Mouse (Mus musculus): ENCODE data around the gene Snx22. TPM values are rescaled to one million over a fixed set of nuclear protein-coding genes. Genes with fewer than 3 reads are reported as not detected.

Gene Snx22
- polyA plus RNA-seq (2016; fragmentation: Nextera tagmentation; extraction: Ambion mirVana) = 3.3 and 4.0 TPM in 2 replicates

- WGBS = 0% methylated on average over 22 of the region's 22 CpGs
- Histone ChIP-seq H3K4me1 (peaks cover 13% of the 10 kb centered on the region), H3K36me3 (replicated peaks) (peaks cover 27% of the 10 kb centered on the region), H3K9me3 (no peaks in the 10 kb centered on the region), H3K27ac (no peak within 1 kb of the TSS), H3K4me3 (replicated peaks) (peak within 1 kb of the TSS; percentile 48), H3K9ac (peak within 1 kb of the TSS; percentile 57), H3K4me2 (peak within 1 kb of the TSS; percentile 84), H3K27me3 (peaks cover 47% of the 10 kb centered on the region)
- ATAC-seq (ENCODE audit: low FRiP score) = peak; percentile 87
These were observed at the start of gene Snx22 for GRCm38 (mm10) chr9:66069583-66069982. Snx22 (minus strand) TSS chr9:66069719.

GRCm38 (mm10) chr9:66116890-66117289 is 47.4 kb upstream of the Snx22 start:
- Histone ChIP-seq H3K9ac (no peak overlapping the region), H3K27me3 (no peaks in the 10 kb centered on the region), H3K4me2 (no peak overlapping the region), H3K9me3 (no peaks in the 10 kb centered on the region), H3K36me3 (replicated peaks) (peaks cover 18% of the 10 kb centered on the region), H3K4me1 (peaks cover 4% of the 10 kb centered on the region; the same call in 1 of the 2 replicates), H3K4me3 (replicated peaks) (no peak overlapping the region), H3K27ac (no peak overlapping the region)
- 61% methylated on average over 8 of the region's 8 CpGs for WGBS
- no peak for ATAC-seq (ENCODE audit: low FRiP score)

- Histone ChIP-seq H3K9me3 (no peaks in the 10 kb centered on the region), H3K4me2 (no peak overlapping the region), H3K27ac (no peak overlapping the region), H3K4me1 (peaks cover 20% of the 10 kb centered on the region), H3K27me3 (no peaks in the 10 kb centered on the region), H3K9ac (no peak overlapping the region), H3K4me3 (replicated peaks) (no peak overlapping the region), H3K36me3 (replicated peaks) (peaks cover 20% of the 10 kb centered on the region)
- WGBS = 94% methylated on average over 3 of the region's 3 CpGs
- no peak for ATAC-seq (ENCODE audit: low FRiP score)
These were observed 44.8 kb upstream of the Snx22 start for GRCm38 (mm10) chr9:66114341-66114740.

- peaks cover 17% of the 10 kb centered on the region for H3K4me1 ChIP-seq
- peak overlapping the region; percentile 74 for H3K27ac ChIP-seq
- no peak overlapping the region for H3K4me3 ChIP-seq (replicated peaks)
- no peaks in the 10 kb centered on the region for H3K9me3 ChIP-seq
- peaks cover 53% of the 10 kb centered on the region for H3K36me3 ChIP-seq (replicated peaks)
- no peak overlapping the region; the same call in 1 of the 2 replicates for H3K9ac ChIP-seq
- ATAC-seq (ENCODE audit: low FRiP score) = no peak
- H3K27me3 ChIP-seq = no peaks in the 10 kb centered on the region
- H3K4me2 ChIP-seq = no peak overlapping the region
- 14% methylated on average over 8 of the region's 8 CpGs for WGBS
These were observed 41.3 kb upstream of the Snx22 start for GRCm38 (mm10) chr9:66110611-66111379.

- Histone ChIP-seq H3K9ac (no peak overlapping the region), H3K4me3 (replicated peaks) (no peak overlapping the region), H3K9me3 (no peaks in the 10 kb centered on the region), H3K36me3 (replicated peaks) (peaks cover 56% of the 10 kb centered on the region), H3K4me1 (peaks cover 17% of the 10 kb centered on the region), H3K27me3 (no peaks in the 10 kb centered on the region), H3K4me2 (no peak overlapping the region), H3K27ac (peak overlapping the region; percentile 74)
- 20% methylated on average over 8 of the region's 8 CpGs for WGBS
- ATAC-seq (ENCODE audit: low FRiP score) = no peak
These were observed 40.6 kb upstream of the Snx22 start for GRCm38 (mm10) chr9:66110126-66110525.

- H3K27ac ChIP-seq = no peak overlapping the region
- WGBS = 91% methylated on average over 1 of the region's 1 CpGs
- no peak for ATAC-seq (ENCODE audit: low FRiP score)
- no peak overlapping the region for H3K4me3 ChIP-seq (replicated peaks)
- peaks cover 56% of the 10 kb centered on the region for H3K36me3 ChIP-seq (replicated peaks)
- H3K27me3 ChIP-seq = no peaks in the 10 kb centered on the region
- H3K4me2 ChIP-seq = no peak overlapping the region
- H3K9ac ChIP-seq = no peak overlapping the region
- H3K4me1 ChIP-seq = peaks cover 17% of the 10 kb centered on the region
- H3K9me3 ChIP-seq = no peaks in the 10 kb centered on the region
These were observed 40.1 kb upstream of the Snx22 start for GRCm38 (mm10) chr9:66109574-66109973.

GRCm38 (mm10) chr9:66105168-66105567 is 35.6 kb upstream of the Snx22 start:
- no peak for ATAC-seq (ENCODE audit: low FRiP score)
- WGBS = 90% methylated on average over 8 of the region's 8 CpGs
- Histone ChIP-seq H3K4me2 (no peak overlapping the region), H3K4me3 (replicated peaks) (no peak overlapping the region), H3K9ac (no peak overlapping the region), H3K27me3 (no peaks in the 10 kb centered on the region), H3K36me3 (replicated peaks) (peaks cover 89% of the 10 kb centered on the region), H3K9me3 (no peaks in the 10 kb centered on the region), H3K27ac (no peak overlapping the region), H3K4me1 (peaks cover 2% of the 10 kb centered on the region)

- no peaks in the 10 kb centered on the region for H3K9me3 ChIP-seq
- no peak overlapping the region for H3K27ac ChIP-seq
- H3K36me3 ChIP-seq (replicated peaks) = peaks cover 90% of the 10 kb centered on the region
- H3K4me2 ChIP-seq = no peak overlapping the region
- no peak overlapping the region for H3K4me3 ChIP-seq (replicated peaks)
- H3K4me1 ChIP-seq = no peaks in the 10 kb centered on the region
- no peak for ATAC-seq (ENCODE audit: low FRiP score)
- H3K27me3 ChIP-seq = no peaks in the 10 kb centered on the region
- H3K9ac ChIP-seq = no peak overlapping the region
- WGBS = 96% methylated on average over 4 of the region's 4 CpGs
These were observed 35.1 kb upstream of the Snx22 start for GRCm38 (mm10) chr9:66104601-66105000.

- no peaks in the 10 kb centered on the region for H3K27me3 ChIP-seq
- 85% methylated on average over 6 of the region's 6 CpGs for WGBS
- H3K4me3 ChIP-seq (replicated peaks) = no peak overlapping the region
- H3K9ac ChIP-seq = no peak overlapping the region
- H3K9me3 ChIP-seq = no peaks in the 10 kb centered on the region
- ATAC-seq (ENCODE audit: low FRiP score) = no peak
- no peak overlapping the region for H3K4me2 ChIP-seq
- peaks cover 81% of the 10 kb centered on the region for H3K36me3 ChIP-seq (replicated peaks)
- no peaks in the 10 kb centered on the region for H3K4me1 ChIP-seq
- no peak overlapping the region for H3K27ac ChIP-seq
These were observed 33.1 kb upstream of the Snx22 start for GRCm38 (mm10) chr9:66102668-66103067.

- WGBS = 83% methylated on average over 8 of the region's 8 CpGs
- Histone ChIP-seq H3K4me2 (no peak overlapping the region), H3K9me3 (no peaks in the 10 kb centered on the region), H3K27ac (no peak overlapping the region), H3K27me3 (no peaks in the 10 kb centered on the region), H3K36me3 (replicated peaks) (peaks cover 81% of the 10 kb centered on the region), H3K4me3 (replicated peaks) (no peak overlapping the region), H3K9ac (no peak overlapping the region), H3K4me1 (no peaks in the 10 kb centered on the region)
- ATAC-seq (ENCODE audit: low FRiP score) = no peak
These were observed 32.1 kb upstream of the Snx22 start for GRCm38 (mm10) chr9:66101577-66101976.

GRCm38 (mm10) chr9:66092664-66093063 is 23.1 kb upstream of the Snx22 start:
- no peak overlapping the region for H3K4me3 ChIP-seq (replicated peaks)
- no peaks in the 10 kb centered on the region for H3K4me1 ChIP-seq
- no peak overlapping the region for H3K27ac ChIP-seq
- no peaks in the 10 kb centered on the region for H3K27me3 ChIP-seq
- no peak for ATAC-seq (ENCODE audit: low FRiP score)
- no peaks in the 10 kb centered on the region for H3K9me3 ChIP-seq
- H3K9ac ChIP-seq = no peak overlapping the region
- WGBS = 90% methylated on average over 2 of the region's 2 CpGs
- no peak overlapping the region for H3K4me2 ChIP-seq
- H3K36me3 ChIP-seq (replicated peaks) = peaks cover 98% of the 10 kb centered on the region

- Histone ChIP-seq H3K9ac (no peak overlapping the region), H3K4me2 (no peak overlapping the region), H3K9me3 (no peaks in the 10 kb centered on the region), H3K27me3 (no peaks in the 10 kb centered on the region), H3K27ac (no peak overlapping the region), H3K4me1 (no peaks in the 10 kb centered on the region), H3K36me3 (replicated peaks) (peaks cover 98% of the 10 kb centered on the region), H3K4me3 (replicated peaks) (no peak overlapping the region)
- no peak for ATAC-seq (ENCODE audit: low FRiP score)
- WGBS = 84% methylated on average over 6 of the region's 6 CpGs
These were observed 22.1 kb upstream of the Snx22 start for GRCm38 (mm10) chr9:66091327-66092231.
